Mouse (Mus musculus) limb, embryonic 12.5 days (tissue): ENCODE data around the gene Zfp992. TPM values are rescaled to one million over a fixed set of nuclear protein-coding genes. Genes with fewer than 3 reads are reported as not detected.
"Not testable (repeated sequence)": the region's sequence is repeated elsewhere in the genome, so short reads cannot be mapped to it uniquely, and the experiment has no call there.

Experiments used
- ATAC-seq: fragments of 200-750 bp; cut with Nextera tagmentation; 2 replicates; pipeline ENCODE4 v1.8.0; 2017; ENCODE audit warnings: low read depth, moderate TSS enrichment; ENCODE audit not compliant: insufficient number of reproducible peaks, insufficient read depth, low FRiP score, low TSS enrichment
- H3K27ac ChIP-seq: fragments of 300-500 bp; sonication (generic); 2 replicates; pipeline ENCODE4 v1.5.1; 2016; ENCODE audit warnings: mild to moderate bottlenecking, moderate library complexity
- H3K27me3 ChIP-seq: fragments of 300-500 bp; sonication (generic); 2 replicates; pipeline ENCODE4 v1.6.1; 2016; ENCODE audit warnings: mild to moderate bottlenecking, moderate library complexity
- H3K36me3 ChIP-seq: fragments of 300-500 bp; sonication (generic); 2 replicates; pipeline ENCODE4 v1.6.1; 2016; ENCODE audit warnings: mild to moderate bottlenecking, moderate library complexity
- H3K4me1 ChIP-seq: fragments of 300-500 bp; sonication (generic); replicated peaks from 2 replicates; pipeline ENCODE4 v1.6.1; 2016
- H3K4me2 ChIP-seq: fragments of 300-500 bp; sonication (generic); 2 replicates; pipeline ENCODE4 v1.6.1; 2016; ENCODE audit warnings: mild to moderate bottlenecking, moderate library complexity
- H3K4me3 ChIP-seq: fragments of 300-500 bp; sonication (generic); replicated peaks from 2 replicates; pipeline ENCODE4 v1.5.1; 2016; ENCODE audit warnings: mild to moderate bottlenecking
- H3K9ac ChIP-seq: fragments of 300-500 bp; sonication (generic); replicated peaks from 2 replicates; pipeline ENCODE4 v1.6.1; 2016; ENCODE audit warnings: mild to moderate bottlenecking, moderate library complexity
- H3K9me3 ChIP-seq: fragments of 300-500 bp; sonication (generic); 2 replicates; pipeline ENCODE4 v1.6.1; 2016; ENCODE audit warnings: mild to moderate bottlenecking, moderate library complexity
- WGBS: fragments of 180-500 bp; shearing (Covaris S2); methylation state at CpG from one replicate; pipeline ENCODE4 v1.1.7; 2016; 5-methylcytosine and 5-hydroxymethylcytosine counted together
- polyA plus RNA-seq: library from polyadenylated mRNA; unstranded; fragments of >200 nt; fragmentation: Nextera tagmentation; extraction: Ambion mirVana; gene quantifications from 2 replicates; pipeline ENCODE4 v1.2.1, GENCODE M21; 2016

Zfp992 gene
- 4.3 and 4.9 TPM in 2 replicates for polyA plus RNA-seq

DNA sequence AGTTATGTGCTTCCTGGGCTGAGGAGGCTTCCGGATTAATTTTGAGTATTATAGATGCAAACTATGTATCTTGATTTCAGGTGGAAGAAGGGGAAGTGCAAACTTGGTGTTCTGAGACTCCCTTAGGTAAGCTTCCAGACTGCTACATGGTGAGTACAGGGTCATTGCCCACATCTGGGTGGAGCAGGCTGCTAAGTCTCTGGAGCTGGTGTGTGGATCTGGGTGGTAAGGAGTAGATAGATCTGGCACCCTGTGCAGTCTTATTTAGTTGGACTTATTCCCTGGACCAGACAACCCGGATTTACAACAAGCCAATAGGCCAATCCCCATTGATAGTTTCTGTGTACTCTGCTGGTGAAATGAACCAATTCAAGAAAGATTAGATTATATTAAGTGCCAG, at the start of gene Zfp992:
Gene Zfp992 (plus strand): TSS at position 74 of the 400 bp plus-strand sequence.
- H3K27me3 ChIP-seq, H3K36me3 ChIP-seq, H3K9ac ChIP-seq, H3K4me2 ChIP-seq, H3K4me3 ChIP-seq, H3K27ac ChIP-seq, H3K4me1 ChIP-seq: not testable (repeated sequence)
- peaks cover 57% of the 10 kb centered on the region for H3K9me3 ChIP-seq
- peak; percentile 63; the same call in 1 of the 2 replicates for ATAC-seq
- WGBS: 90% methylated on average over 2 of the region's 2 CpGs

DNA sequence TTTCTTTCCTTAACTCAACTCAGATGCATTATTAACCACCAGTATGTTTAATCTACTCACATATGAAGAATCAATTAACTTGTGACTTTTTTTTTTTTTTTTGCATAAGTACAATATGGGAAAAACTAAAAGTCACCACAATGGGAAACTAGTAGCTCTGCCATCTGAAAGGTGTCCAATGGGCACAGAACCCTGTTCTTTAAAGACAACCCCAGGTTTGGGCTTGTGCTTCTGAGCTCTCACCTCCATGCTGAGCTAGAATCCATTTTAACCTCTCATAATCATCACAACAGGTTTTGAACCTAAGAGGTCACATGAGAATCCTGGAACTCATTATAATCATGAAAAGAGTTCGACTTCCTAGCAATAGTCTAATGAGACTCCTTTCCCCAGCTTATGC, 19.4 kb upstream of the Zfp992 start:
- not testable (repeated sequence) for H3K9ac ChIP-seq, H3K27ac ChIP-seq, ATAC-seq, H3K4me1 ChIP-seq, H3K4me3 ChIP-seq, H3K27me3 ChIP-seq, H3K36me3 ChIP-seq, H3K4me2 ChIP-seq
- peaks cover 22% of the 10 kb centered on the region for H3K9me3 ChIP-seq
- WGBS: 1% methylated on average over 1 of the region's 1 CpGs

- H3K36me3 ChIP-seq, ATAC-seq, H3K27ac ChIP-seq, H3K9ac ChIP-seq, H3K27me3 ChIP-seq, H3K4me1 ChIP-seq, H3K4me2 ChIP-seq, H3K4me3 ChIP-seq: not testable (repeated sequence)
- peaks cover 18% of the 10 kb centered on the region for H3K9me3 ChIP-seq
- 70% methylated on average over 2 of the region's 2 CpGs for WGBS
Measured at GRCm38 (mm10) chr4:146430876-146431275, 17.9 kb upstream of the Zfp992 start.

GRCm38 (mm10) chr4:146435539-146435938, 13.3 kb upstream of the Zfp992 start:
- 87% methylated on average over 2 of the region's 2 CpGs for WGBS
- H3K4me3 ChIP-seq, H3K4me1 ChIP-seq, ATAC-seq, H3K9ac ChIP-seq, H3K27me3 ChIP-seq, H3K27ac ChIP-seq, H3K4me2 ChIP-seq, H3K36me3 ChIP-seq: not testable (repeated sequence)
- H3K9me3 ChIP-seq: peaks cover 23% of the 10 kb centered on the region

GRCm38 (mm10) chr4:146437256-146437655, 11.6 kb upstream of the Zfp992 start:
- H3K9me3 ChIP-seq: peaks cover 21% of the 10 kb centered on the region
- H3K4me2 ChIP-seq, ATAC-seq, H3K27me3 ChIP-seq, H3K36me3 ChIP-seq, H3K4me3 ChIP-seq, H3K4me1 ChIP-seq, H3K27ac ChIP-seq, H3K9ac ChIP-seq: not testable (repeated sequence)
- WGBS: 78% methylated on average over 1 of the region's 2 CpGs

GRCm38 (mm10) chr4:146444345-146444744, 4.5 kb upstream of the Zfp992 start:
- not testable (repeated sequence) for H3K4me1 ChIP-seq, H3K9ac ChIP-seq, H3K27me3 ChIP-seq, H3K4me3 ChIP-seq, H3K27ac ChIP-seq, H3K4me2 ChIP-seq, H3K36me3 ChIP-seq, ATAC-seq
- H3K9me3 ChIP-seq: peaks cover 52% of the 10 kb centered on the region

GRCm38 (mm10) chr4:146445121-146445520, 3.7 kb upstream of the Zfp992 start:
- not testable (repeated sequence) for ATAC-seq, H3K4me1 ChIP-seq, H3K27me3 ChIP-seq, H3K27ac ChIP-seq, H3K4me2 ChIP-seq, H3K9ac ChIP-seq, H3K4me3 ChIP-seq, H3K36me3 ChIP-seq
- peaks cover 55% of the 10 kb centered on the region for H3K9me3 ChIP-seq

- not testable (repeated sequence) for H3K9ac ChIP-seq, H3K27me3 ChIP-seq, H3K4me3 ChIP-seq, H3K36me3 ChIP-seq, ATAC-seq, H3K4me2 ChIP-seq, H3K4me1 ChIP-seq, H3K27ac ChIP-seq
- peaks cover 55% of the 10 kb centered on the region for H3K9me3 ChIP-seq
- WGBS: 78% methylated on average over 4 of the region's 4 CpGs
Measured at GRCm38 (mm10) chr4:146446135-146446534, 2.7 kb upstream of the Zfp992 start.

GRCm38 (mm10) chr4:146447016-146447415, 1.8 kb upstream of the Zfp992 start:
- H3K27me3 ChIP-seq, H3K4me2 ChIP-seq, H3K27ac ChIP-seq, H3K4me1 ChIP-seq, H3K36me3 ChIP-seq, ATAC-seq, H3K9ac ChIP-seq, H3K4me3 ChIP-seq: not testable (repeated sequence)
- WGBS: 93% methylated on average over 2 of the region's 2 CpGs
- peaks cover 52% of the 10 kb centered on the region for H3K9me3 ChIP-seq

- not testable (repeated sequence) for H3K27ac ChIP-seq, ATAC-seq, H3K9ac ChIP-seq, H3K36me3 ChIP-seq, H3K4me3 ChIP-seq, H3K4me1 ChIP-seq, H3K27me3 ChIP-seq, H3K4me2 ChIP-seq
- 91% methylated on average over 5 of the region's 5 CpGs for WGBS
- peaks cover 57% of the 10 kb centered on the region for H3K9me3 ChIP-seq
Measured at GRCm38 (mm10) chr4:146449711-146450110, 888 bp downstream of the Zfp992 start.

GRCm38 (mm10) chr4:146452576-146452975, 3.8 kb downstream of the Zfp992 start:
- not testable (repeated sequence) for ATAC-seq, H3K4me3 ChIP-seq, H3K9ac ChIP-seq, H3K36me3 ChIP-seq, H3K27ac ChIP-seq, H3K4me1 ChIP-seq, H3K27me3 ChIP-seq, H3K4me2 ChIP-seq
- peaks cover 62% of the 10 kb centered on the region for H3K9me3 ChIP-seq
- 87% methylated on average over 2 of the region's 2 CpGs for WGBS

GRCm38 (mm10) chr4:146454170-146454569, 5.3 kb downstream of the Zfp992 start:
- H3K4me1 ChIP-seq, H3K27ac ChIP-seq, H3K27me3 ChIP-seq, H3K9ac ChIP-seq, H3K36me3 ChIP-seq, H3K4me2 ChIP-seq, ATAC-seq, H3K4me3 ChIP-seq: not testable (repeated sequence)
- 67% methylated on average over 1 of the region's 1 CpGs for WGBS
- H3K9me3 ChIP-seq: peaks cover 61% of the 10 kb centered on the region
